Mouse (Mus musculus): ENCODE data around the gene Shprh. TPM values are rescaled to one million over a fixed set of nuclear protein-coding genes. Genes with fewer than 3 reads are reported as not detected.
"Not testable (repeated sequence)": the region's sequence is repeated elsewhere in the genome, so short reads cannot be mapped to it uniquely, and the experiment has no call there.

The Shprh gene
- total and polyA plus RNA-seq, 3 experiments, result 5.4 to 45.5 (median 39.4) TPM

DNA sequence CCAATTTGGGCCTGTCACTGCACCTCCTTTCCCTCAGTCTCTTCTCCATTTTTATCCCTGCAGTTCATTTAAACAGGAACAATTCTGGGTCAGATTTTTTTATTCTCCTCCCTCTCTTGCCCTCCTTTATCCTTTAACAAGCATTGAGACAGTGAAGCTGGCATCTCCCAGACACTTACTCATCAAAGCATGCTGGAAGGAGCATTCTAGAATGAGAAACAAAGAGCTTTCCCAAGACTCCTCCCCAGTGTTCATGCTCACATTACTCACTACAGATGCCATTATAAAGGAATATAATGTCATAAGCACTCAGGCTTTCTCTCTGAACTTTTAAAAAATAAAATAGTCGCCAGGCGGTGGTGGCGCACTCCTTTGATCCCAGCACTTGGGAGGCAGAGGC, 77.2 kb downstream of the Shprh start:
- Histone ChIP-seq H3K9me3 (replicated peaks) (no peaks in the 10 kb centered on the region), H3K4me1 (ENCODE audit: insufficient read depth, low read depth, low read length) (peaks cover 34% of the 10 kb centered on the region), H3K27me3 (ENCODE audit: insufficient read depth, low read length) (no peaks in the 10 kb centered on the region), H3K36me3 (replicated peaks) (peaks cover 3% of the 10 kb centered on the region), H3K4me3 (ENCODE audit: low read depth, low read length) (no peak overlapping the region)
- TF ChIP-seq CTCF (IDR thresholded peaks at IDR 0.05; ENCODE audit: low read depth, low read length), result no peak
- ATAC-seq (ENCODE audit: extremely low read depth, insufficient number of reproducible peaks, low FRiP score, poor library complexity, severe bottlenecking) (no peak), DNase-seq (ENCODE audit: low spot score) (no peak)

- DNase-seq (ENCODE audit: low spot score), result no peak
Measured at GRCm38 (mm10) chr10:11229545-11230178, 80.4 kb downstream of the Shprh start.

GRCm38 (mm10) chr10:11233208-11233607, 84.0 kb downstream of the Shprh start:
- DNase-seq (ENCODE audit: low spot score) (no peak), ATAC-seq (ENCODE audit: extremely low read depth, insufficient number of reproducible peaks, low FRiP score, poor library complexity, severe bottlenecking) (no peak)
- no peak overlapping the region for H3K4me3 ChIP-seq (ENCODE audit: low read depth, low read length)
- TF ChIP-seq CTCF (IDR thresholded peaks at IDR 0.05; ENCODE audit: low read depth, low read length), result no peak
- TF ChIP-seq POLR2AphosphoS5 (IDR thresholded peaks at IDR 0.05; ENCODE audit: insufficient replicate concordance, low read depth, low read length), result no peak
- no peak for TF ChIP-seq GATA1 (IDR thresholded peaks at IDR 0.05; ENCODE audit: borderline replicate concordance, low read length)
- TF ChIP-seq TAL1 (conservative IDR thresholded peaks at IDR 0.05; ENCODE audit: low read depth, low read length), result no peak
- no peak for TF ChIP-seq GATA2 (IDR thresholded peaks at IDR 0.05; ENCODE audit: borderline replicate concordance, low read depth, low read length)
- no peaks in the 10 kb centered on the region for H3K9me3 ChIP-seq (replicated peaks)
- no peaks in the 10 kb centered on the region for H3K36me3 ChIP-seq (replicated peaks)
- H3K4me1 ChIP-seq (ENCODE audit: insufficient read depth, low read depth, low read length), result peaks cover 20% of the 10 kb centered on the region
- no peaks in the 10 kb centered on the region for H3K27me3 ChIP-seq (ENCODE audit: insufficient read depth, low read length)

More at GRCm38 (mm10) chr10:11229545-11230178, 80.4 kb downstream of the Shprh start:
- TF ChIP-seq POLR2AphosphoS5 (IDR thresholded peaks at IDR 0.05; ENCODE audit: insufficient replicate concordance, low read depth, low read length) (no peak), GATA1 (IDR thresholded peaks at IDR 0.05; ENCODE audit: borderline replicate concordance, low read length) (no peak), TAL1 (conservative IDR thresholded peaks at IDR 0.05; ENCODE audit: low read depth, low read length) (no peak), CTCF (IDR thresholded peaks at IDR 0.05; ENCODE audit: low read depth, low read length) (no peak), GATA2 (IDR thresholded peaks at IDR 0.05; ENCODE audit: borderline replicate concordance, low read depth, low read length) (no peak)
- no peaks in the 10 kb centered on the region for H3K9me3 ChIP-seq (replicated peaks)
- peaks cover 3% of the 10 kb centered on the region for H3K36me3 ChIP-seq (replicated peaks)
- no peaks in the 10 kb centered on the region for H3K27me3 ChIP-seq (ENCODE audit: insufficient read depth, low read length)
- ATAC-seq (ENCODE audit: extremely low read depth, insufficient number of reproducible peaks, low FRiP score, poor library complexity, severe bottlenecking), result peak; percentile 45; the same call in 1 of the 2 replicates
- peaks cover 33% of the 10 kb centered on the region for H3K4me1 ChIP-seq (ENCODE audit: insufficient read depth, low read depth, low read length)
- H3K4me3 ChIP-seq (ENCODE audit: low read depth, low read length), result no peak overlapping the region

DNA sequence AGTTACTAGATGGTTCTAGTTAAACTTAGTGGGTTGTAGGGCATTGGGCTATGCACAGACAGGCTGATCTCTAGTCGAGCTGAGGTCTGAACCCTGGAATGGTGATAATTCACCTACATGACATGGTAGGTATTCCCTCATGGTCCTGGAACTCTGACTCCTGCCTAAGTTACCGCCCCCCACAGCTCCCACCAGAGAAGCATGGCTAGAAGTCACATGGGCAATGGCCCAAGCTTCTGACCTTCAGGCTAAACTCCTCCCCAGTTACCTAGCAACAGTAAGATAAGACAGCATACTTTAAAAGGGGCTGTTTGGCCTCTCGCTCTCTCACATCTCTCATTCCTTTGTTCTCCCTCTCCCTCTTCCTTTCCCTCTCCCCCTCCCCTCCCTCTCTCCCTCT, 93.8 kb downstream of the Shprh start:
- not testable (repeated sequence) for ATAC-seq (ENCODE audit: extremely low read depth, insufficient number of reproducible peaks, low FRiP score, poor library complexity, severe bottlenecking); H3K4me1 ChIP-seq (ENCODE audit: insufficient read depth, low read depth, low read length); H3K4me3 ChIP-seq (ENCODE audit: low read depth, low read length); H3K27me3 ChIP-seq (ENCODE audit: insufficient read depth, low read length); H3K36me3 ChIP-seq (replicated peaks); H3K9me3 ChIP-seq (replicated peaks); DNase-seq (ENCODE audit: low spot score)

DNA sequence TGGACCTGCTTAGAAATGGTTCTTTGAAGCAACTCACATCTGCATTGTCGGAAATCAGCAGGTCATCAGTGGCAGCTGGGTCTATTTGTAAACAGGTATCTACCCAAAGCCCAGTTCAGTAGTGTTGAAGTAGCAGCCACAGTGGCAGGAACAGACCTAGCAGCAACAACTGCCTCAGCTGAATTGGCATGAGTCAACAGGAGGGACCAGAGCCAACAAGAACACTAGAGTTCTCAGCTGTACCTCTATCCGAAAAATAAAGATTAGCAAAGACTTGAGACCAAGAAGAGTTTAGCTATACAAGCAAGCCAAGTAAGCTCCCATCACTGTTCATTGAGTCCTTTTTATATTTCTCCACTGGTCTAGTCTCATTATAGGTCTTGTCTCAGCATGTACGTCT, 99.0 kb downstream of the Shprh start:
- no peaks in the 10 kb centered on the region for H3K36me3 ChIP-seq (replicated peaks)
- no peak for TF ChIP-seq TAL1 (conservative IDR thresholded peaks at IDR 0.05; ENCODE audit: low read depth, low read length)
- no peak for TF ChIP-seq POLR2AphosphoS5 (IDR thresholded peaks at IDR 0.05; ENCODE audit: insufficient replicate concordance, low read depth, low read length)
- TF ChIP-seq CTCF (IDR thresholded peaks at IDR 0.05; ENCODE audit: low read depth, low read length), result no peak
- TF ChIP-seq GATA1 (IDR thresholded peaks at IDR 0.05; ENCODE audit: borderline replicate concordance, low read length), result no peak
- no peak for TF ChIP-seq GATA2 (IDR thresholded peaks at IDR 0.05; ENCODE audit: borderline replicate concordance, low read depth, low read length)
- H3K9me3 ChIP-seq (replicated peaks), result no peaks in the 10 kb centered on the region
- ATAC-seq (ENCODE audit: extremely low read depth, insufficient number of reproducible peaks, low FRiP score, poor library complexity, severe bottlenecking) (no peak), DNase-seq (ENCODE audit: low spot score) (no peak)
- H3K27me3 ChIP-seq (ENCODE audit: insufficient read depth, low read length), result peaks cover 2% of the 10 kb centered on the region; the same call in 1 of the 2 replicates
- H3K4me1 ChIP-seq (ENCODE audit: insufficient read depth, low read depth, low read length), result no peaks in the 10 kb centered on the region
- no peak overlapping the region for H3K4me3 ChIP-seq (ENCODE audit: low read depth, low read length)

- Histone ChIP-seq H3K36me3 (replicated peaks) (no peaks in the 10 kb centered on the region), H3K27me3 (ENCODE audit: insufficient read depth, low read length) (peaks cover 2% of the 10 kb centered on the region; the same call in 1 of the 2 replicates), H3K9me3 (replicated peaks) (no peaks in the 10 kb centered on the region), H3K4me3 (ENCODE audit: low read depth, low read length) (no peak overlapping the region), H3K4me1 (ENCODE audit: insufficient read depth, low read depth, low read length) (no peaks in the 10 kb centered on the region)
- no peak for DNase-seq (ENCODE audit: low spot score)
- TF ChIP-seq POLR2AphosphoS5 (IDR thresholded peaks at IDR 0.05; ENCODE audit: insufficient replicate concordance, low read depth, low read length) (no peak), TAL1 (conservative IDR thresholded peaks at IDR 0.05; ENCODE audit: low read depth, low read length) (no peak), GATA2 (IDR thresholded peaks at IDR 0.05; ENCODE audit: borderline replicate concordance, low read depth, low read length) (no peak), CTCF (IDR thresholded peaks at IDR 0.05; ENCODE audit: low read depth, low read length) (no peak), GATA1 (IDR thresholded peaks at IDR 0.05; ENCODE audit: borderline replicate concordance, low read length) (no peak)
- ATAC-seq (ENCODE audit: extremely low read depth, insufficient number of reproducible peaks, low FRiP score, poor library complexity, severe bottlenecking), result no peak
Measured at GRCm38 (mm10) chr10:11250247-11250997, 101.2 kb downstream of the Shprh start.

- not testable (repeated sequence) for H3K4me3 ChIP-seq (ENCODE audit: low read depth, low read length); H3K4me1 ChIP-seq (ENCODE audit: insufficient read depth, low read depth, low read length); ATAC-seq (ENCODE audit: extremely low read depth, insufficient number of reproducible peaks, low FRiP score, poor library complexity, severe bottlenecking)
Measured at GRCm38 (mm10) chr10:11253581-11253980, 104.4 kb downstream of the Shprh start.

More at GRCm38 (mm10) chr10:11253581-11253980, 104.4 kb downstream of the Shprh start:
- not testable (repeated sequence) for H3K9me3 ChIP-seq (replicated peaks); DNase-seq (ENCODE audit: low spot score); H3K27me3 ChIP-seq (ENCODE audit: insufficient read depth, low read length); H3K36me3 ChIP-seq (replicated peaks)
